Mouse (Mus musculus) gastrocnemius, postnatal 25 days (tissue): ENCODE data around the gene C1ra. TPM values are rescaled to one million over a fixed set of nuclear protein-coding genes. Genes with fewer than 3 reads are reported as not detected.
"Not testable (repeated sequence)": the region's sequence is repeated elsewhere in the genome, so short reads cannot be mapped to it uniquely, and the experiment has no call there.

ENCODE experiments used
- DNase-seq: peaks from one replicate; pipeline ENCODE4 v3.0.0; 2022
- long read RNA-seq, 2 experiments: library from polyadenylated mRNA; stranded (forward); transcript quantifications; one replicate each; pipeline ENCODE4 v2.0.0; 2021
- total RNA-seq, 2 experiments: library from RNA; stranded (reverse); gene quantifications; 1 replicate in 1 of 2; 2 replicates in 1 of 2; pipeline ENCODE4 v1.2.3; 2021

C1ra gene
- total RNA-seq: 10 to 100 TPM in 1 of 2 experiments, 1 to 10 TPM in 1; 7.8 to 11.7 TPM
- long read RNA-seq, experiment 1, partial matches to known transcripts: 18 of 22 reads
- long read RNA-seq, experiment 1, other reads (novel, unspliced or antisense): 0 of 22 reads
- long read RNA-seq, experiment 2, partial matches to known transcripts: 0 of 18 reads
- long read RNA-seq, experiment 2, other reads (novel, unspliced or antisense): 14 of 18 reads

DNA sequence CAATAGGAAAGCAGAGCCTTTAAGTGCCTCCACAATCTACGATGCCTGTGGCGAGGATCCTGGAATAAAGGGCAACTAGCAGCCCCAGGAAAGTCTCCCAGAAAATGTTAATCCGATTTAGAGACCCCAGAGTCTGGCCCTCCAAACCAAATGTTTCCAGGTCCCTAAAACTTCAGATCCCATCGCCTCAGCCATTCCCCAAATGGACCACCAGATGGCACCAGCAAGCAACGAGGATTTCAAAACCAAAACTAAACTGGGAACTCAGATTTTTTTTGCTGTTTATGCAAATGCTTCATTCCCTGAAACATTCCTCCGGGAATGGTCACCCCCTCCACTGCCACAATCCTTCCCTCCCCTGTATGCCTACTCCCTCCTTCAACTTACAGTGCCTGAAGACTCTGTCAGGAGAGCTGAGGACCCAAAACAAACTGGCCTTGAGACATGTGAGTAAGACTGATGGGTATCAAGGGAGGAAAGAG lies at the start of gene C1ra:
C1ra (plus strand) TSS at position 51 of the 482 bp plus-strand sequence.
- peak; percentile 41 for DNase-seq

- DNase-seq: no peak
These were observed 48.3 kb upstream of the C1ra start for GRCm38 (mm10) chr6:124463881-124464291.

DNA sequence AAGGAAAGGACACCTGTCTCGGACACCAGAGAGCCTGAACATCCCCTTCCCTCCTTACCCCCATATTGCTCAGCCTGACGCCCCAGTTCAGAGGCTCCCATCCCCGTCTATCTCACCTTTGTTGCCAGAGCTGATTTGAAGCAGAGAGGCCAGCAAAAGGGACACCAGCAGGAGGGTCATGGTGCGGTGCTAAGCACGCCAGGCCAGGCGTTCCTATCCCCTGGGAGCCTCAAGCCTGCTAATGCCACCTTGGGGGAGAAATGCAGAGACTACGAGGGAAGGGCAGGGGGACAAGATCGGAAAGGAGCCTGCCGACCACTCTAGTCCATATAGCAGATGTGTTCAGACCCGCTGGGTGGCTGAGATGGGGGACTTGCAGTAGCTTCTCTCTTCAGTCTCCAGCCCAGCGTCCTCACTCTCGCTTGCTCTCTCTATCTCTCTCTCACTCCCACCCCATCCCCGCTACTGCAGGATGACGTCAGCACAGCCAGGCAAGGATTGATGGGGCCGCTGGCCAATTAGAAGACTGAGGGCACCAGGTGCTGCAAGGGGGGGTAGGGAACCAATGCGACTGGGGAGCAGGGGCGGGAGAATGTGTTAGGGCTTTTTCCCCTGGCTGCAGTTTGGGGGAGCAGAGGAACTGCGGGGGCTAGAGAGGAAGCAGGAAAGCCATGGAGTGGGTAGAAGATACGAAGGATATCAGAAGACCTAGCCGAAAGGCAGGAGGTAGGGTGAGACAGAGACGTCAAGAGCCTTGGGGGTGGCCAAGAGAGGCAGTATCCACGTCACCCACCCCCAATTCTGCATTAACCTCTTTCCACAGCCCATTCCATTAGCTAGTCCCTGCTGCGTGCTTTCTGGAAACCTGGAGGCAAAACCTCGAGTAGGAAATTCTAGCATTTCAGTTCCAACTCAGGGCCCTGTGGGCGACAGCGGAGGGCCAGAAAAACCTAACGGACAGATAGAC lies 47.6 kb upstream of the C1ra start, which contains the start of gene Clstn3:
Clstn3 (minus strand) TSS at position 490 of the 967 bp plus-strand sequence.
- peak; percentile 72 for DNase-seq

GRCm38 (mm10) chr6:124465299-124465698 lies 46.9 kb upstream of the C1ra start:
- DNase-seq: no peak

DNA sequence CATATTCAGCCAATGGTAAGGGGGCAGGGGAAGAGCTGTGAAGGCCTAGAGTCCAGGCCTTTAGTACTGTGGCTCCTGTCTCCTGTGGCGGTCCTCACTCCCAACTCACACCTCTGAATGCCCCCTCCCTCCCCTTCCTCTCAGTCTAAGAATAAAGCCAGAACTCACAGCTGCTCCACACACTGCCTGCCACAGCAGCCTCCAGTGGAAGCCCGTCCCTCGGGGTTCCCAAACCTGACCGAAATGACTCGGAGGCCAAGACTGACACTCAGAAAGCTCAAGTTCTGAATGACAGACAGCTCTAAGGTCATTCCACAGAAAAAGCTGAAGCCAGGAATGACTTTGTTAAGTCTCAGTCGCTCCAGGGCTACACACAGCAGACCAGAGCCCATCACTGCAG lies 46.5 kb upstream of the C1ra start:
- DNase-seq: no peak

DNA sequence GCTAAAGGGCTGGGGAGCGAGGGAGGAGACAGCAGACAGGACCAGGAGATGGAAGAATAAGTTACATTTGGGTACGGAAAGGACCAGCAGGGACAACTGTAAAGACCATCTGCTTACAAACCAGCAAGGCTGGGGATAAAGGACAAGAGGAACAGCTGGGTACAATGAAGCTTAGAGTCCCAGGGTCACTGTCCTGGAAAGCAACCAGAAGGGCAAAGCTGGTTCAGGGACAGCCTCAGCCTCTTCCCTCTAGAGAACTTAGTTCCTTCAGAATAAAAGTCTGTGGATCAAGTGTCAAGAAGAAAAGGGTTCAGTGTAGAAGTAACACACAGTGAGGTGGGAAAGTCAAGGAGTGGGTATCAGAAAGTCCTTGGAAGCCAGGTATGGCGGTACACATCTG lies 41.1 kb upstream of the C1ra start:
- no peak for DNase-seq

- DNase-seq: not testable (repeated sequence)
These were observed 40.2 kb upstream of the C1ra start for GRCm38 (mm10) chr6:124471783-124472638.

GRCm38 (mm10) chr6:124472801-124473200 lies 39.4 kb upstream of the C1ra start:
- DNase-seq: no peak

GRCm38 (mm10) chr6:124474621-124475020 lies 37.6 kb upstream of the C1ra start:
- no peak for DNase-seq

DNA sequence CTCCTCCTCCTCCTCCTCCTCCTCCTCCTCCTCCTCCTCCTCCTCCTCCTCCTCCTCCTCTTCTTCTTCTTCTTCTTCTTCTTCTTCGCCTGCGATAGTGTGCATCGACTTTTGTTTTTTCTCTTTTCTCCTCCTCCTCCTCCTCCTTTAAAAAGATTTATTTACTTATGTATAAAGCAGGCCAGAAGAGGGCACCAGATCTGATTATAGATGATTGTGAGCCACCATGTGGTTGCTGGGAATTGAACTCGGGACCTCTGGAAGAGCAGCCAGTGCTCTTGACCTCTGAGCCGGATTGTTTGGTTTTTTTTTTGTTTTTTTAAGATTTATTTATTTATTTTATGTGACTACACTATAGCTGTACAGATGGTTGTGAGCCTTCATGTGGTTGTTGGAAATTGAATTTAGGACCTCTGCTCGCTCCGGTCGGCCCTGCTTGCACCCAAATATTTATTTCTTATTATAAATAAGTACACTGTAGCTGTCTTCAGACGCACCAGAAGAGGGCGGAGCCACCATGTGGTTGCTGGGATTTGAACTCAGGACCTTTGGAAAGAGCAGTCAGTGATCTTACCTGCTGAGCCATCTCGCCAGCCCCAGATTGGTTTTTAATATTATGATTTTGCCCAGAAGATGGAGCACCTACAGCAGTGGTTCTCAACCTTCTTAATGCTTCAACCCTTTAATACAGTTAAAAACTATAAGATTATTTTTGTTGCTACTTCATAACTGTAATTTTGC lies 36.7 kb upstream of the C1ra start:
- not testable (repeated sequence) for DNase-seq

DNA sequence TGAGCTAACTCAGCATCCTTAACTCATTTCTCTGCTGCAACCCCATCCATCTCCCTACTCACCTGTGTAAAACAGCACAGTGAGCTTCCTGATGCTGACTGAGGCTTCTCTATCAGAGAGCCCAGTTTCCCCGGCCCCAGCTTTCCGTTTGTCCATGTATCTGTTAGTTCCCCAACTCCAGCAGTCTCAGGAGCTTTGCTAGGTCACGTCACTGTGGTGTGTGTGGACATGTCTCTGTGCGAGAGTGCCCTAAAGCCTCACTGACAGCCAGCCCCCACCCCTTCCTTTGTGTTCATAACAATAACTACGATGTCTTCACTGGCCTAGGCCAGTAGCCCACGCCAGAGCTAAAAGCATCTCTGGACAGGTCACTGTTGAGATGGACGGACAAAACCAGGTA lies 36.0 kb upstream of the C1ra start:
- no peak for DNase-seq

- no peak for DNase-seq
These were observed 35.4 kb upstream of the C1ra start for GRCm38 (mm10) chr6:124476796-124477195.

GRCm38 (mm10) chr6:124477221-124477655 lies 35.0 kb upstream of the C1ra start:
- no peak for DNase-seq

- no peak for DNase-seq
These were observed 34.1 kb upstream of the C1ra start for GRCm38 (mm10) chr6:124477922-124478651.

DNA sequence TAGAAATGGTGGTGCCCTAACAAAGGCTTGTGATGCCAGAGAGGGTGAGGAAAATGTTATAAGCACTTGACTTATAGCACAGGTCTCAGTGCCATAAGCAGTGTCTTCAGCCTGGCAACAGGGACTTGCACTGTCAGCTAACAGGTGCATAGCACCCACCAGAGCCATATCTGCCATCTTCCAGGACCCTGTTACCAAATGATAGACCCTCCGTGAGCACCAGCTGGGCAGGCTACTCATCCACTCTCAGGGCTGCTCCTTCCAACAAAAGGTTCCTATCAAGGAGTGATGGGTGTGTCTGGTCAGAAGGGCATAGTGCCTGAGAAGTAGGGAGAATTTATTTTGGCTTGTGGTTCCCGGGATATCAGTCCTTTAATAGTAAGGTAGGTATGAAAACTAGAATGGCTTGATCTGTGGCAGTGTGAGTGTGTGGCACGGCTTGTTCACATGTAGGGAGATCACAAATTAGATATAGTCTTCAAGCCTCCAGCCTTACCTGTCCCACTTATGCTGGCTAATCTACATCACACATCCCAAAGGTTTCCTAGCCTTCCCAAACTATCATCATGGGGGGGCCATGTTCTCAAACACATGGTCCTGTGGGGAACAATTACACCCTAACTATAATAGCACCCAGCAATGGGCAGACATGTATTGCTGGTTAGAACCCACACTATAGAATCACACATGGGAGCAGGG lies 33.2 kb upstream of the C1ra start:
- no peak for DNase-seq

DNA sequence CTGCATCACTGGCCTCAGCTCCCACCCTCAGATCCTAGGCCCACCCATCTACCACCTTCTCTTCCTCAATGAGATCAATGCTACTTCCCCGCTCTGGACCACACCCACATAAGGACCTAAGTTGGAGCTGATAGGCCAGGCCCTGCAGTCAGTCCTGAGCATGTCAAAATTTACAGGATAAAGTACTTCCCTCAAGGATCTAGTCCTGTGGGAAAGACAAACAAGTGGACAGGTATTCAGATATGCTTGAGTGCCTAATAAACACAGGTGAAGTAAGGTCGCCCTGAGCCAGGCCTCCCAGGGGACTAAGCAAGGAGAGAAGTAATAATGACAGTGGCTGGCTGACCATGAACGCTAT lies 32.7 kb upstream of the C1ra start:
- DNase-seq: no peak

DNA sequence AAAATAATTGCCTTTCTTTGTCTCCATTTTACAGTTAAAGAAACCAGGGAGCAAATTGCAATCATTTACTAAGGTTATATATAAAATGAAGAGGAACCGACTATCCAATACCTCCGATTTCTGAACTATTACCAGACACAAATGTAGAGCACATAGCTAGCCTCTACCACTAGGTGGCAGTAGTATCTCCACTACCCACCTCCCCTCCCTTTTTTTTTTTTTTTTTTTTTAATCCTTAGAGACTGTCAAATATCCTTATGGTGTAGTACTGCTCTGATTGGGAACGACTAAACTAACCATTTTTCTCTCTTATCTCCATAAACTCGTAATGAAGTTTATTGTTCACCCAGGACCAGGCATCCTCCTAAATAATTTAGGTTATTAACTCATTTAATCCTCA lies 31.9 kb upstream of the C1ra start:
- no peak for DNase-seq

GRCm38 (mm10) chr6:124481571-124481970 lies 30.6 kb upstream of the C1ra start:
- DNase-seq: no peak

DNA sequence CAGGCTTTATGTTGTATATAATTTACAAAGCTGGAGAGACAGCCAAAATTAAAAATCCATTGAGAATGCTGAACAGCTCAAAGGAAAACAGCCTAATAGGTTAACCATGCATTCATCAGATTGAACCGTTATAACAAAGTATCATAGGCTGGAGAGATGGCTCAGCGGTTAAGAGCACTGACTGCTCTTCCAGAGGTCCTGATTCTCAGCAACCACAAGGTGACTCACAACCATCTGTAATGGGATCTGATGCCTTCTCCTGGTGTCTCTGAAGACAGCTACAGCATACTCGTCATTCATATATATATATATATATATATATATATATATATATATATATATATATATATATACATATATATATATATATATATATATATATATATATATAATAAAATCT lies 28.4 kb upstream of the C1ra start:
- not testable (repeated sequence) for DNase-seq

GRCm38 (mm10) chr6:124484851-124485250 lies 27.4 kb upstream of the C1ra start:
- no peak for DNase-seq
